Mouse (Mus musculus): ENCODE results near the gene Limch1.

The Limch1 gene

DNA sequence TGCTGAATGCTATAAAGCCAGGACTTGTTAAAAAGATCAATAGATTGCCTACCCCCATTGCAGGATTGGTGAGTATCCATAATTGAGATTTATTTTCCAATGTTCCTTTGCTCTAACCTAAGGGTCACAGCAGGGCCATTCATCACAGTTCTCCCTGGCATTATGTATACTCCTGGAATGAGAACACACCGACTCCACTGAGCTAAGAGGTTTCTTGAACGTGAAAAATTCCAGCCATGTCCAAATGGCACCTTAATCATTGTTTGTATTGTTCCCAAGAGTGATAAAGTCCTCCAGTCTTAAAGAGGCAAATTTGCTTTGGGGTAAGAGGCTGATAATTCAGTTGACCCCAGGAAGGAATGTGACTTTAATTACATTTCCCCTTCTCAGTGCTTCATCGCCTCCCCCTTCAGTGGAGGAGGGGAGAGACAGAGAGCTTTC is 136.3 kb downstream of the Limch1 start:
- no peak for DNase-seq (ENCODE audit: low spot score)

DNA sequence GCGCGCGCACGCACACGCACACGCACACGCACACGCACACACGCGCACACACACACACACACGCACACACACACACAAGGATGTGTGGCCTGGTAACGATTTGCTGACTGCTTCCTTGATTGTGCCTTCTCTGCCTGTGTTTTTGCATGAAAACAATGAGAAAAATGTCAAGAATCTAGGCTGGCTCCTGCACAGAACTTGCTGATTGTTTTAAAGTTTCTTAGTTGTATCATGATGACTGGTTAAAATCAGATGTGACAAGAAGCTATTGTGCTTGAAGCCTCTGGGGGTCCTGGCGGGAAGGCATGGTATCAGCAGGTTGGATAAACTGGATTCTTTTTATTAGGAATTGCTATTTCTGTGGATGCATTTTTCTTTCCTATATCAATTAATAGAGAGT is 137.1 kb downstream of the Limch1 start:
- DNase-seq (ENCODE audit: low spot score): no peak

- no peak for DNase-seq (ENCODE audit: low spot score)
These were observed 138.9 kb downstream of the Limch1 start for GRCm38 (mm10) chr5:66884505-66884904.

DNA sequence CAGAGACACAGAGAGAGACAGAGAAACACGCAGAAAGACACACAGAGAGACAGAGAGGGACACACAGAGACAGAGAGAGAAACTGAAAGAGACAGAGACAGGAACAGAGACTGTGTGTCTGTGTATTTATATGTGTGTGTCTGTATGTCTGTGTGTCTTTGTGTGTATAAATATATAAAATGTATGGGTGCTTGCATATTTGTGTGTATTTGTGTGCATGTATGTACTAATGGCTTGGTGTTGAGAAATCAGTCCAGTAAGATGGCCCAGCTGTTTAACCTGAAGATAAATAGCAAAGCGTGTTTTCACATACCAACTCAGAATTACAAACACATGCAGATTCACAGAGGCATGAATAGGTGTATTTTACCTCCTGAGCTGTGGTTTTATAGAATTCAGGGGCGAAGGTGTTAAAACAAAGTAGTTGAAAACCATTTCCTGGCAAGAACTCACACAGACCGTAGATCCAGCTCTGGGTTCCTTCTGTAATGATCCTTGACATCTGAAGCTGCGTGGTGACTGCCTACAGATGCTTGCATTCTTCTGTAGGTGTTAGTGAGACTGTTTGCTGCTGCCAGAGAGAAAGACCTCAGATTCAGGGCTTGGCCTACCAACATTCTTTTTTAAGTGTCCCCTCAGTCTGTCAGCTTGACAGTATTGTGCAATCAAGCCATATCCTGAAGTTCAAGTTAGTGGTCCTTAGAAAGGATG is 140.9 kb downstream of the Limch1 start:
- DNase-seq (ENCODE audit: low spot score): no peak

DNA sequence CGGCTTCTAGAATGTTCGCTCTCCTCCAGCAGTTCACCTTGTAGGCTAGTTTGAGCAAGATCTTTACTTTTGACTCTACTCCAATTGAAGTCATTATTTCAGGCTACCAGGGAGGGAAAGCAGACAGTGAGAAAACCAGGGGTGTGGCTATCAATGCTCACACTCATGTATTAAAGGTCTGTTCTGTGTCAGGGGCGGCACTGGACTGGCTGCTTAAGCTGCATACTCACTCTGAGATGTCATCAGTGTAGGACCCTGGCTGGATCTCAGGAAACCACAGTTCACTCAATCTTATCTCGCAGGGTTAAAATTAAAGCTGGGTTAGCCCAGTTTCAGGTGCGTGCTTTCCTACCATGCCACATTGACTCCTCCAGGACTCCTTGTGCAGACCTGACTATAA is 142.4 kb downstream of the Limch1 start:
- no peak for DNase-seq (ENCODE audit: low spot score)

GRCm38 (mm10) chr5:66889337-66889736 is 143.7 kb downstream of the Limch1 start:
- DNase-seq (ENCODE audit: low spot score): no peak

DNA sequence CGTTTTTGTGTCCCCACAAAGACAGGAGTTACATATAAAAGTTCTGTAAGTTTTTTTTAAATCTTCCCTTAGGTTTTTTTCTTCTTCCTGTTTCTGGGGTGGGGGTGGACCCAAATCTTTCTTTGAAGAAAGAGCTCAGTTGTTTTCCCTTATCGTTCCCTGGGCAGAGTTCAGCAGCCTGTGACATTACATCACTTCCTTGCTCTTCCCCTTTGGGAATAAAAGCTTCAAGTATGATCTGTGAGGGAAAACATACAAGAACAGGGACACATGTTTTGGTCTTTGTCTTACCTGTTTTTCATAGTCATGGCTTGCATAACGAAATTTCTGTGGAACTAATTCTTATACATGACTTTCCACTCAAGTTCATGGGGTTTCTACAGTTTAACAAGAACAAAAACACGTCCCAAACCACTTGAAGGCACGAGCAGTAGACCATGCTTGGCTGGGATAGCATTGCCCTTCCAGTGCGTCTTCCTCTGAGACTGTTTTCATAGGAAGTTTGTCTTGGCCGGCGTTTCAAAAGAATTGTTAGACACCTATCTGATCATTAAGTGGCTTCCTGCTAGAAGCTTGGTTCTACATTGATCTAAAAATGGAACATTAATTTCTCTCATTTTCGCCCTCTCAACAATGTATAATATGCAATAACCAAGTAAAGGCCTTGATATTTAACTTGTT is 150.0 kb downstream of the Limch1 start:
- DNase-seq (ENCODE audit: low spot score): no peak

DNA sequence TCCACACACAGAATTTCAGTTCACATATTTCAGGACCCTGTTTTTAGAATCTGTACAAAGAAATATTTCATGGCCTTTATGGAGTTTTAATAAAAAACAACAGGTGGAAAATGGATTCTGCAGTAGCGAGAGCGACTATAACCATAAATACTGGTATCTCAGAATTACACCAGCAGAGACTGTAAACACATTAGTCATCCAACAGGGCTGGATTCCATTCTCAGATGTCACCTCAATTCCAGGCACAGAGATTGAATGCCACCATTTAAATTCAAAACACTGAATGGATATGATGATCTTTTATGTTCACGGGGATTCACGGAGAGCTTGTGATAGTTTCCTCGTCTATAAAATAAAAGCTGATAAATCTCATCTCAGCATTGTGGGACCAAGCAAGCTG is 152.0 kb downstream of the Limch1 start:
- DNase-seq (ENCODE audit: low spot score): no peak

GRCm38 (mm10) chr5:66898252-66898651 is 152.6 kb downstream of the Limch1 start:
- DNase-seq (ENCODE audit: low spot score): no peak

GRCm38 (mm10) chr5:66898811-66899430 is 153.3 kb downstream of the Limch1 start:
- no peak for DNase-seq (ENCODE audit: low spot score)

GRCm38 (mm10) chr5:66901116-66901515 is 155.5 kb downstream of the Limch1 start:
- DNase-seq (ENCODE audit: low spot score): no peak

DNA sequence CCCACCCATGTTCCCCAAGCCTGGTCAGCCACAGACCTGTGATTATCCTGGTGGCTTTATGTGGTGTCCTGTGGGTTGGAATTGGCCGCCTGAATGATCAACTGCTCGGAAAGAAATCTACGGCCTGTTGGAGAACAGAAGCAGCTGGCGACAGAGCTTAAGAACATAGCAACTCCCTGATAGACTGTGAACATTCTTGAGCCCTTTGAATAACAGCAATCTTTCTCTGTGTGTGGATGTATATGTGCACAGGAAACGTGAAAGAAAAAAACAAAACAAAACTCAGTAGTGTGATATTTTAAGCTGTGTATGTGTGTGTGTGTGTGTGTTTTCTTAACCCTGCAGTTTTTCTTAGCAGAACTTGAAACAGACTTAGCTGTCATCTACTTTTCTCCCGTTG is 159.2 kb downstream of the Limch1 start:
- DNase-seq (ENCODE audit: low spot score): no peak

DNA sequence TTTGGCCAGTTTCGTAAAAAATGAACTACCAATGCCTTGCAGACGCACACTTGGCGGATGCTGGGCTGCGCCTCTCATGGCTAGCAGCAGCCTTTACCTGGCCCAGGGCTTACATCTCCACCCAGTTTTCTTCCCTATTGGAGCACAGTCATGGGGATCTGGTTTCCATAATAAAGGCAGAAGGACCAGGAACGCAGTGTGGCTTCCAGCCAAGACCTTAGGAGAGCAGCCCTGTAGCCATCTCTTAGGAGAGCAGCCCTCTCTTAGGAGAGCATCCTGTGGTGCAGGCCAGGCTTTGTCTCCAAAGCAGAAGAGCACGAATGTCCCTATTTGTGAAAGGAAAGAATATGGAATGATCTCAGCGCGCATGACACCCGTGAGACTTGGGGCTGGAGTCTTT is 163.3 kb downstream of the Limch1 start:
- DNase-seq (ENCODE audit: low spot score): no peak

DNA sequence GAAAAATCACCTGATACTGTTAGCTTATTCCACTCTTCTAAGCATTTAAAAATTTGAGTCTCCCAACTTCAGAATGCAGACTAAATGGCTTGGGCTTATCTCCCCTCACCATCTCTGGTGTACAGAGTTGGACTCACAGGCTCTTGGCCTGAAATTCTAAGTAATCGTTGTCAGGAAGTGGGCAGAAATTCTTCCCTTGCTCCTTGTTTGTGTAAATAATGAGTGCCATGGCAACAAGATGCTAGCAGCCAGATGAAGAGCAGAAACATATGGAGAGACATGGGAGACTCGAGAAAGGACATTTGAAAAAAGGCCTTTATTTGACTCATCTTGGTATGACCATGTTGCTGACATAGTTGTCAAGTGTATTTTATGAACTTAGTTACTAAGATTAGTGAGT is 164.3 kb downstream of the Limch1 start:
- no peak for DNase-seq (ENCODE audit: low spot score)

GRCm38 (mm10) chr5:66910610-66911009 is 165.0 kb downstream of the Limch1 start:
- DNase-seq (ENCODE audit: low spot score): no peak

DNA sequence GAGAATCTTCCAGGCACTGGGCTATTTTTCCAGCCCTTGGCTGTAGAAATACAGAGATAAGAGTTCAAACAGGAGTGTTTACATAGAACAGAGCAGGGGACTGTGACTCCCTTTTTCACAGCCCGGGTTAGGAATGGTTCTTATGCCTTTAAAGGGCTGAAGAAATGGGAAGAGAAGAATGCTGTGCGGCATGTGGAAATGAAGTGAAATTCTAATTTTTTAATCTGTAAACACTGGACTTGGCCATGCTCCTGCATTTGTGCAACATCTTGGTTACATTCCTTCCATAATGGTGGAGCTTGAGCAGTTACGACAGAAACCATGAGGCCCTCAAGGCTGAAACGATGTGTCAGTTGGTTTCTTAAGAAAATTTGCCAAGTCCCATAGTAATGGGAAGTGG is 165.4 kb downstream of the Limch1 start:
- DNase-seq (ENCODE audit: low spot score): no peak

DNA sequence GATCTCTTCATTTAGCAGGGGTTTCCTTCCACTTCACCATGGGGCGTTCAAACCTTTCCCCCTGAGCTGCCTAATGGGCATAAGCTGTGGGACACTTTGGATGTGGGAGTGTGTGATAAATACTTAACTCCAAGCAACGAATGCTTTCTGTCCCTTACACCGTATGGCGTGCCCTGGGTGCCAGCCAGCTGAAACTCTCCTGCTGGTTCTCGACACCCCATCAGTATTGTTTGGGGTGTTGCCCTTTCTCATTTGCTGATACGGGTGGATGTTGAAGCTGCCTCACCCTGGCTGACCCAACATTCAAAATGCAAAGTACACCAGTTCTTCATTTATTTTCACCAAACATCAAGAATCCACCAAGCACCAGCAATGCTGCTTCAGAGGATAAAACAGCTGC is 168.2 kb downstream of the Limch1 start:
- DNase-seq (ENCODE audit: low spot score): no peak

GRCm38 (mm10) chr5:66917353-66918315 is 172.0 kb downstream of the Limch1 start:
- no peak for DNase-seq (ENCODE audit: low spot score)

DNA sequence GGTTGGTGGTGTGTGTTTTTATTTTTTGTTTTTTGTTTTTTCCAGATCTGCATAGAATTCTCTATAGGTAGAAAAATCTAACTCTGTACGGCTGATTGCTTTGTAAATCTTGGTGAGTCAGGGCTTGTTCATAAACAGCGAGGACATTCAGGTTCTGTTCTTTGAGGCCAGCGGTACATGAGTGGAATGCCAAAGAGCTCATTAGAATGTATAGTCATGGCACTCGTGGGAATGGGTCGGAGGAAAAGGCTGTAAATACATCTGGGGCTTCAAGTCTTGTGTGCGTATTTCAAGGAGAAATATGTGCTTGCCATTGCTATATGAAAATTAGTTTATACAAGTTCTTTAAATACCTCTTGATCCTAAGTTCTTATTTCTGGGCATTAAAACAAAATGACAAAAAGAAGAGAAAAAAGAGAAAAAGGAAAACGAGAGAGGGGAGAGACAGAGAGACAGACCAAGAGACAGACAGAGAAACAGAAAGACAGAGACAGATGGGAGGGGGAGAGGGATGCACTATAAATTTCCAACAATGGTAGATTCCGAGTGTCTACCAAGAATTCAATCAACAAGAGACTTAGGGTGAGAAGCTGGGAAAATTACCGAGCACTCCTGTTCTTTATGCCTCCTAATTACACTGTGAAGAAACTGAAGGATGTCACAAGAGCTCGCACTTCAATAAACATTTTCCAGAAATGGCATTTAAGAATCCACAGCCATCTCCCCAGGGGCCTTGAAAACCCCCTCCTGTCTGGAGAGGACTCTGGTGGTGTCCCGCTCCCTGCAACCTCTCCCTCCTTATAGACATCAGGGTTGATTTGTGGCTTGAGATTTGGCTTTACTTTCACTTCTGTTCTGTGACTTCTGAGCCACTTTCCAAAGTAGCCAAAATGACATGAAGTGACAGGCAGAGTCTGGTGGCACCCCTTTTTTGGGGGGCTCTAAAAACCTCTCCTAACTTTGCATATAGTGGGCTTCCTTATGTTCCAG is 173.0 kb downstream of the Limch1 start:
- DNase-seq (ENCODE audit: low spot score): no peak

GRCm38 (mm10) chr5:66922582-66922981 is 177.0 kb downstream of the Limch1 start:
- DNase-seq (ENCODE audit: low spot score): no peak

DNA sequence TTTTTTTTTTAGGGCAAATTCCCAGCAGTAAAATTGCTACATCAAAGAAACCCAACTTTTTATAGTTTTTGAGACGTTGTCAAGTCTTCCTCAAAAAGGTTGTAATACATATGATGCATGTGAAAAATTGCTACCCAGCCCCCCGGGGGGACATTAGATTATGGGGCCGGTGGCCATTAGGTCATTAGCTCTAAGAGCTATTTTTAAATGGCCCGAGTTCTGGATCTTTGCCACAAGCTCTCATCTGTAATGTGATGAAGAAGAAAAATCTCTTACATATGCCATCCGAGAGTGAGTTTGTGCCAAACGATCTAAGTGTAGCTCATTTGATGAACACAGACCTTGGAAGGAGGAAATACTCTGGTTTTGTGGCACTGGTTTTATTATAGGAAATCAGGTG is 183.7 kb downstream of the Limch1 start:
- no peak for DNase-seq (ENCODE audit: low spot score)
